Mouse (Mus musculus) c-Kit-negative CD71-positive TER-119-positive erythroid progenitor cells, embryonic 14.5 days (primary cell): ENCODE data around the gene 1110059G10Rik.

Experiments
- DNase-seq: peaks from one replicate; pipeline ENCODE4 v3.0.0-alpha.2; 2013; ENCODE audit warnings: low read depth, low spot score

1110059G10Rik gene

GRCm38 (mm10) chr9:122950643-122951475, at the start of gene 1110059G10Rik, which contains the start of gene Kif15:
TSS of gene 1110059G10Rik (minus strand) at chr9:122951000.
TSS of gene Kif15 (plus strand) at chr9:122951046.
- peak; percentile 91 for DNase-seq

GRCm38 (mm10) chr9:122999193-122999586, 48.4 kb upstream of the 1110059G10Rik start:
- DNase-seq, result no peak

- DNase-seq, result no peak
Observed at GRCm38 (mm10) chr9:122998406-122999192, 47.8 kb upstream of the 1110059G10Rik start.

- no peak for DNase-seq
Observed at GRCm38 (mm10) chr9:122928915-122929314, 21.9 kb downstream of the 1110059G10Rik start.

- DNase-seq, result no peak
Observed at GRCm38 (mm10) chr9:122922936-122923381, 27.8 kb downstream of the 1110059G10Rik start, which contains the start of gene Zfp105. TSS of gene Zfp105 (plus strand) at chr9:122923072.

GRCm38 (mm10) chr9:122922436-122922835, 28.4 kb downstream of the 1110059G10Rik start:
- no peak for DNase-seq

GRCm38 (mm10) chr9:122902717-122903535, 47.9 kb downstream of the 1110059G10Rik start:
- DNase-seq, result no peak

GRCm38 (mm10) chr9:122901047-122901446, 49.8 kb downstream of the 1110059G10Rik start:
- no peak for DNase-seq
